Mouse (Mus musculus) erythroblast, embryonic 14.5 days (primary cell): ENCODE data around the gene Mybph. TPM values are rescaled to one million over a fixed set of nuclear protein-coding genes. Genes with fewer than 3 reads are reported as not detected.

Experiments used
- H3K27me3 ChIP-seq: 2 replicates; pipeline ENCODE4 v1.6.1; 2012; ENCODE audit warnings: inconsistent platforms; ENCODE audit not compliant: control insufficient read depth
- H3K36me3 ChIP-seq: 2 replicates; pipeline ENCODE4 v1.6.1; 2012; ENCODE audit warnings: mild to moderate bottlenecking, inconsistent platforms; ENCODE audit not compliant: control insufficient read depth
- H3K4me1 ChIP-seq: 2 replicates; pipeline ENCODE4 v1.6.1; 2012; ENCODE audit warnings: inconsistent platforms; ENCODE audit not compliant: control insufficient read depth
- H3K4me3 ChIP-seq: replicated peaks from 2 replicates; pipeline ENCODE3; 2012; ENCODE audit warnings: moderate library complexity, mild to moderate bottlenecking, inconsistent platforms
- H3K9me3 ChIP-seq: 2 replicates; pipeline ENCODE4 v1.6.1; 2012; ENCODE audit warnings: low read length, inconsistent platforms, mixed read lengths; ENCODE audit not compliant: control insufficient read depth
- GATA1 ChIP-seq: IDR thresholded peaks from 2 replicates; pipeline ENCODE4 v1.6.1; 2012; ENCODE audit warnings: low read length, inconsistent platforms, mixed read lengths
- TAL1 ChIP-seq: IDR thresholded peaks from 3 replicates; pipeline ENCODE4 v1.6.1; 2012; ENCODE audit warnings: low read length, inconsistent platforms, mixed read lengths
- polyA plus RNA-seq: library from polyadenylated mRNA; stranded (reverse); fragments of >175 nt; gene quantifications from 2 replicates; pipeline ENCODE4 v1.2.3, GENCODE M21; 2012

Mybph gene
- not detected in 2 replicates for polyA plus RNA-seq

DNA sequence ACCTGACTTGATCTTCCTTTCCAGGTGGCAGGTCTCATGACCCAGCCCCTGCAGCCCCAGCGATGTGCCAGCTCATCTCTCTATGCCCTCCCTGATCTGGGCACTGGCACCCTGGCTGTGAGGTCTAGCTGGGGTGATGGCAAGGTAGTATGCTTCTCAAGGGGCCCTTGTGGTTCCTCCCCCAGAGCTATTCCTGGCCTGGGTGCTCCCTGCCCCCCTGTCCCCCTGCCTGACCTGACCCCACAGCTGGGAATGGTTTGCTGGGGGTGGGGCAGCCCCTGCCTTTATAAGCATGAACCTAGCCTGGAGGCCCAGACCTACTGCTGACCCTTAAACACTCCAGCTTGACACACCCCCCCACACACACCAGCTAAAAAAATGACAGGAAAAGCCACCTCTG lies at the start of gene Mybph:
Gene Mybph, plus strand, starts transcription at position 323 of the 400 bp plus-strand sequence.
- Histone ChIP-seq H3K4me3 (no peak within 1 kb of the TSS), H3K27me3 (peaks cover 10% of the 10 kb centered on the region), H3K4me1 (no peaks in the 10 kb centered on the region), H3K36me3 (no peaks in the 10 kb centered on the region), H3K9me3 (no peaks in the 10 kb centered on the region)
- TF ChIP-seq TAL1 (no peak), GATA1 (no peak)

DNA sequence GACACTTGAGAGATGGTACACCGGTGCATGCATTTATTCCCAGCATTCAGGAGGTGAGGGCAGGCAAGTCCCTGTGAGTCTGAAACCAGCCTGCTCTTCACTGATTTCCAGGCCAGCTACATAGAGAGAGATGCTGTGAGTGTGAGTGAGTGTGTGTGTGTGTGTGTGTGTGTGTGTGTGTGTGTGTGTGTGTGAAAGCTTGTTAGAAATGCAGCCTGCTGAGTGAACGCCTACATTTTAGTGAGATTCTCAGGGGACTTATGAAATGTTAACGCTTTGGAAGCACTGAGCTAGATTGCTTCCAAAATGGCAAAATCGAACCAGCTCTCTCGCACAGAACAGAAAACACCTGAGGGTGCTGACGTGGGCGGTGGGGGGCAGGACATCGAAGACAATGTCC lies 47.2 kb upstream of the Mybph start:
- peaks cover 7% of the 10 kb centered on the region for H3K4me1 ChIP-seq
- H3K9me3 ChIP-seq, result no peaks in the 10 kb centered on the region
- no peaks in the 10 kb centered on the region for H3K27me3 ChIP-seq
- H3K36me3 ChIP-seq, result no peaks in the 10 kb centered on the region
- no peak overlapping the region for H3K4me3 ChIP-seq
- TF ChIP-seq TAL1 (no peak), GATA1 (no peak)

DNA sequence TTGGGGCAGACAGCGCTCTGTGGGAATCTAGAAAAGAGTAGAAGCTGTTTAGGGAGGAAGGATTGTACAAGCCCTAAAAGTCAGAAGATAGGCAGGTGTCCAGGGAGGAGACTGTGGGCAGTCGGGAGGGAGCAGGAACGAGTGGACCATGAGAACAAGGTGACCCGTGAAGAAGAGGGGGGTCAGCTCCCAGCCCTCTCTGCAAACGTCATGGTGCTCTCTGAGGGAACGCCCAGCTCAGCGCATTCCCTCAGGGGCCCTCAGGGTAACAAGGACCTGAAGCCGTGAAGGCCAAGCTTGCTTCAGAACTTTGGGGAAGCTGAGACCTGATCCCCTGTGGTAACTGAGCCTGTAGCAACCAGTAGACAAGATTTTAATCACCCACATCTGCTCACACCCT lies 43.2 kb upstream of the Mybph start:
- no peaks in the 10 kb centered on the region for H3K36me3 ChIP-seq
- TF ChIP-seq GATA1 (no peak), TAL1 (no peak)
- H3K27me3 ChIP-seq, result no peaks in the 10 kb centered on the region
- H3K4me1 ChIP-seq, result peaks cover 23% of the 10 kb centered on the region
- no peaks in the 10 kb centered on the region for H3K9me3 ChIP-seq
- no peak overlapping the region for H3K4me3 ChIP-seq

DNA sequence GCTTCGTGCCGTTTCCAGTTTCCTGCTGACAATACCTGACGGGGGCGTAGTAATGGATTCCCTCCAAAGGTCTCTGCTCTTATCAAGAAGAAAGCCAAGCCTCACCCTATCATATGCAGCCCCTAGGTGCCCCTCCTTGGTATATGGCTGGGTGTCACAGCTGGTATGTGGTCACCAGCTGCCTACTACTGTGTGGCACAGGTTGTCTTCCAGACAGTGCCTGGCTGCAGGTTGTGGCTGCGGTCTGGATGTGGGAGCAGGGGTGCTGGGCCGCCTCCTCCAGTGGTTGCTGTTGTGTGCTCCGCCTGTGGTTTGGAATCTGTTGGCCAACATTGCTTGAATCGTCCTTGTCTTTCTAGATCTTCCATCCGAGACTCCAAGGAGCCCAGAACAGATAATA lies 42.5 kb upstream of the Mybph start:
- Histone ChIP-seq H3K4me3 (no peak overlapping the region), H3K27me3 (no peaks in the 10 kb centered on the region), H3K9me3 (no peaks in the 10 kb centered on the region), H3K4me1 (peaks cover 23% of the 10 kb centered on the region), H3K36me3 (no peaks in the 10 kb centered on the region)
- TF ChIP-seq TAL1 (no peak), GATA1 (no peak)

DNA sequence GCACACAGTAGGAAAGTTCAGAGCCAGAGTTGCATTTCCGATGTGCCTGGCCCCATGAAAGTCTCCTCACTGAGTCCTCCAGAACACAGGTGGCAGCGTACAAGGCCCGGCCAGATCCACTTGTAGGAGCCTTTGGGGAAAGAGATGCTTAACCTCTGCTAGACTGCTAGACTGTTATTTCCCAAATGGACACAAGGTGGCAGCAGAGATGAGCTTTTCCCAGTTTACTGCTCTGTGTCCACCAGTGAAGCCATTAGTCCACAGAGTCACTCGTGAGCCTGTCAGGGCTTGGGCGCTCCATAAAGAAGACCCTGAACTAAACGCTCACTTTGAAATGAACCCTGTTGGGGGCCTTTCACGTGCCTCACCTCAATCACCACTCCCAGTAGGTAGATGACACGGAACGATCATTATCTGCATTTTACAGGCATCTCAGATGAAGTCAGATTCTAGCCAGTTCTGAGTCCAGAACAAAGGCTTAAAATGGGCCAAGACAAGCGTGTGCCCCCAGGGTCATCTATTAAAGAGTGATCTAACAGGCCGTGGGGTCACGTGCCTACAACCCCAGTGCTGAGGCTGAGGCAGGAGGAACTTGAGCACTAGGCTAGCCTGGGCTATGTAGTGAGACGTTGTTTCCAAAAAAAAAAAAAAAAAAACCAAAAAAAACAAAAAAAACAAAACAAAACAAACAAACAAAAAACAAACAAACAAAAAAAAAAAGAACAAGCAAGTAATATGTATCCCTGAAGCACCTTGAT lies 41.4 kb upstream of the Mybph start:
- no peak overlapping the region for H3K4me3 ChIP-seq
- H3K9me3 ChIP-seq, result no peaks in the 10 kb centered on the region
- peaks cover 23% of the 10 kb centered on the region for H3K4me1 ChIP-seq
- no peaks in the 10 kb centered on the region for H3K27me3 ChIP-seq
- H3K36me3 ChIP-seq, result no peaks in the 10 kb centered on the region
- TF ChIP-seq GATA1 (no peak), TAL1 (no peak)

DNA sequence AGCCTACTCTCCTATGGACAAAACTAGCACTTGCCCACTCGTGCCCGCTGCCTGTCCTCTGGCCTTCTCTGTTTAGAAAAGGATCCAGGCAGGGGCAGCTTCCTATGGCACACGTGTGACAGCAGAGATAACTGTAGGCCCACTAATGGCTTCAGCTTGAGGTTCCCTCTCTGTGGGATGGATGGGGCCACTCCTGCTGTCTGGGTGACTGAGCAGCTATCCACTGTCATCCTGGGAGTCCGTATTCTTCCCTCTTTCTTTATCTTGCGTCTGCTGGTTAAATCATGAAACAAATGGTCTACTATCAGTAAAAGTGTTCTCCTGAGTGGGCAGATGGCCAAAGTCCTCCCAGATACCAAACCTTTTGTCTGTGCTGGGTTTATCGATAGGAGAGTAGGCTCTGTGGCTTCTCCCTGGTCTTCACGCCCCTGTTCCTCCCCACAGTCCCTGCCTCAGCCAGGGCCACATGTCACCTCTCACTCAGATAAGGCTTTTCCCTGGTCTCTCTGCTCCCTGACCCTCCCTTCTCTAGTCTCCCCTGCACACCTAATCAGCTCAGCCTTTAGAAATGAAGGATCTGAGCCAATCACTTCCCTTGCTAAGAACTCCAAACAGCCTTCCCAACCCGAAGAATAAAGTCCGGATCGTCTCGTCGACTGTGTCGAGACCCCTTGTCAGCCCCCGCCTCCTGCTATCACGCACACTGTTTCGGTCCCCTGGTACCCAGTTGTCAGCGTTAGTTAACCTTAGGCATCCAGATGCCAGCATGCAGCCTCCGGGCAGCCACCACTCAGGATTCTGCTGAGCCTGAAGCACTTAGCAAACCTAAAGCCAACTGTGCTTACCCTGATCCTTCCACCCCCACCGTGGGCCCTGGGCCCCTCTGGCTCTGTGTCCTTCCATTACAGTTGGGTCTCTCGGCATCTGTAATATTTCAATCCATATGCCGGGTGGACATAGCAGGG lies 40.3 kb upstream of the Mybph start:
- H3K9me3 ChIP-seq, result no peaks in the 10 kb centered on the region
- H3K27me3 ChIP-seq, result no peaks in the 10 kb centered on the region
- H3K36me3 ChIP-seq, result no peaks in the 10 kb centered on the region
- H3K4me3 ChIP-seq, result no peak overlapping the region
- TF ChIP-seq GATA1 (no peak), TAL1 (no peak)
- peaks cover 23% of the 10 kb centered on the region for H3K4me1 ChIP-seq

DNA sequence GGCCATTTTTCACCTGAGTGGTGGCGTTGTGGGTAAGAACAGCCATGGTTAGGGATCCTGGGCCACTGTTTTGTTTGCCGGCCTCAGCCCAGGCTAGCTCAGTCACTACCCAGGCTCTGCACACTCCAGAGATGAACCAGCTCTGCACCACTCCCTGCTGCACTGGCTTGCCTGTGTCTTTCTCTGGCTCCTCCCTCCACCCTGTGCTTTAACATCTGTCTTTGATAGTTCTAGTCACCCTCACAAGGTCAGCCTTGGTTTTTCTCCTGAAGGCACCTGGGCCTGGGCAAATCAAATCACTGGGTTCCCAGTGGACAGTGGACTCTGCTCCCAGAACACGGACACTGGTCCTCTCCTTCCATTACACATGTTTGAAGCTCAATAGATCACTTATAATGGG lies 39.1 kb upstream of the Mybph start:
- no peaks in the 10 kb centered on the region for H3K9me3 ChIP-seq
- TF ChIP-seq TAL1, result no peak
- TF ChIP-seq GATA1, result no peak

DNA sequence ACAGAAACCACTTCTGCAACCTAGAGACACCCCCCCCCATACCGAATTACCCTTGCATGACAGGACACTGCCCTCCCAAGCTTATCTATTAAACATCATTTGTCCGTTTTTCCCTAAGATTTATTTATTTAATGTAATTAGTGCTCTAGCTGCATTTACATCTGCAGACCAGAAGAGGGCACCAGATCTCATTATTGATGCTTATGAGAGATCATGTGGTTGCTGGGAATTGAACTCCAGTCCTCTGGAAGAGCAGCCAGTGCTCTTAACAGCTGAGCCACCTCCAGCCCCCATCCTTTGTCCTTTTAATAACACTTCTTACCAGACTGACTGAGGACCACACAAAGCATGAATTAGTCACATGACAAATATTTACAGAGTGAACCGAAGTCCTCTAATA lies 38.6 kb upstream of the Mybph start:
- Histone ChIP-seq H3K4me3 (no peak overlapping the region), H3K27me3 (no peaks in the 10 kb centered on the region), H3K4me1 (peaks cover 23% of the 10 kb centered on the region), H3K36me3 (no peaks in the 10 kb centered on the region), H3K9me3 (no peaks in the 10 kb centered on the region)
- TF ChIP-seq GATA1, result no peak
- no peak for TF ChIP-seq TAL1

More for the DNA sequence above, 39.1 kb upstream of the Mybph start:
- Histone ChIP-seq H3K4me1 (peaks cover 23% of the 10 kb centered on the region), H3K27me3 (no peaks in the 10 kb centered on the region), H3K36me3 (no peaks in the 10 kb centered on the region), H3K4me3 (no peak overlapping the region)

DNA sequence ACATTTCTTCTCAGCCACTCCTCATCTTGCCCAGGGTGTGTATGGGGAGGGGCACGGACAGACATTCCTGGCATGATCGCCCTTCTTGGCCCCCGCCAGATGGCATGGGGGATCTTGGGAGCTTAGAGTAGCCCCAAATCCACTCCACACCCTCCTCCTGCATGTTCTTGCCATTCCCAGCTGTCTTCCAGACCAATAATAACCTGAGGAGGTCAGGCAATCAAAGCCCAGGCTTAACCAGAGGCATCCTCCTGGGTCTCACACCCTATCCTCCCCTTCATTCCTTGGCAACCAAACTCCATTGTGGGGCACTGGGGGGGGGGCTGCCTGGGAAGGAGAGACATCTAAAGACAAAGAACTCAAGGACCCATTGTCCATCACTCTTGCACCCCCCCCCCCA lies 32.8 kb upstream of the Mybph start:
- H3K27me3 ChIP-seq, result no peaks in the 10 kb centered on the region
- no peaks in the 10 kb centered on the region for H3K9me3 ChIP-seq
- TF ChIP-seq GATA1, result no peak
- TF ChIP-seq TAL1, result no peak
- H3K4me3 ChIP-seq, result no peak overlapping the region
- no peaks in the 10 kb centered on the region for H3K4me1 ChIP-seq
- H3K36me3 ChIP-seq, result no peaks in the 10 kb centered on the region
